Mouse (Mus musculus): ENCODE data around the gene Olfr552.
"Not testable (repeated sequence)": the region's sequence is repeated elsewhere in the genome, so short reads cannot be mapped to it uniquely, and the experiment has no call there.

Olfr552 gene

GRCm38 (mm10) chr7:102597378-102598031 lies at the start of gene Olfr552:
TSS of gene Olfr552 (plus strand) at chr7:102597770.
- no peak for DNase-seq (ENCODE audit: low read depth, low spot score)

GRCm38 (mm10) chr7:102549570-102549969 lies 48.0 kb upstream of the Olfr552 start, which contains the start of gene Olfr549:
TSS of gene Olfr549 (plus strand) at chr7:102549870.
- no peak for DNase-seq (ENCODE audit: low read depth, low spot score)

GRCm38 (mm10) chr7:102553279-102553678 lies 44.3 kb upstream of the Olfr552 start:
- DNase-seq (ENCODE audit: low read depth, low spot score): no peak

- DNase-seq (ENCODE audit: low read depth, low spot score): peak; percentile 75
Observed at GRCm38 (mm10) chr7:102564999-102565997, 32.3 kb upstream of the Olfr552 start, which contains the start of gene Trim21. TSS of gene Trim21 (minus strand) at chr7:102565486.

GRCm38 (mm10) chr7:102566219-102566618 lies 31.4 kb upstream of the Olfr552 start:
- DNase-seq (ENCODE audit: low read depth, low spot score): no peak

GRCm38 (mm10) chr7:102571142-102571541 lies 26.4 kb upstream of the Olfr552 start, which contains the start of gene Olfr550:
TSS of gene Olfr550 (plus strand) at chr7:102571442.
- no peak for DNase-seq (ENCODE audit: low read depth, low spot score)

GRCm38 (mm10) chr7:102573174-102573830 lies 24.3 kb upstream of the Olfr552 start:
- DNase-seq (ENCODE audit: low read depth, low spot score): peak; percentile 6

GRCm38 (mm10) chr7:102575998-102576397 lies 21.6 kb upstream of the Olfr552 start:
- no peak for DNase-seq (ENCODE audit: low read depth, low spot score)

GRCm38 (mm10) chr7:102591786-102592185 lies 5.8 kb upstream of the Olfr552 start, which contains the start of gene Olfr551:
TSS of gene Olfr551 (minus strand) at chr7:102591886.
- no peak for DNase-seq (ENCODE audit: low read depth, low spot score)

GRCm38 (mm10) chr7:102618118-102618517 lies 20.5 kb downstream of the Olfr552 start, which contains the start of gene Olfr553:
TSS of gene Olfr553 (minus strand) at chr7:102618218.
- no peak for DNase-seq (ENCODE audit: low read depth, low spot score)

- DNase-seq (ENCODE audit: low read depth, low spot score): peak; percentile 13
Observed at GRCm38 (mm10) chr7:102619608-102620007, 22.0 kb downstream of the Olfr552 start.

GRCm38 (mm10) chr7:102620368-102620767 lies 22.8 kb downstream of the Olfr552 start:
- DNase-seq (ENCODE audit: low read depth, low spot score): not testable (repeated sequence)

GRCm38 (mm10) chr7:102636665-102637064 lies 39.1 kb downstream of the Olfr552 start:
- peak; percentile 12 for DNase-seq (ENCODE audit: low read depth, low spot score)

GRCm38 (mm10) chr7:102638132-102638531 lies 40.6 kb downstream of the Olfr552 start, which contains the start of gene Olfr554:
TSS of gene Olfr554 (plus strand) at chr7:102638432.
- DNase-seq (ENCODE audit: low read depth, low spot score): no peak

GRCm38 (mm10) chr7:102644945-102645344 lies 47.4 kb downstream of the Olfr552 start:
- not testable (repeated sequence) for DNase-seq (ENCODE audit: low read depth, low spot score)
